Mouse (Mus musculus) embryonic facial prominence, embryonic 14.5 days (tissue): ENCODE data around the gene Thg1l. TPM values are rescaled to one million over a fixed set of nuclear protein-coding genes. Genes with fewer than 3 reads are reported as not detected.

ENCODE experiments used
- ATAC-seq: fragments of 200-750 bp; cut with Nextera tagmentation; 2 replicates; pipeline ENCODE4 v1.8.0; 2017; ENCODE audit warnings: low read depth, moderate number of reproducible peaks, moderate TSS enrichment
- DNase-seq: peaks from one replicate; pipeline ENCODE4 v3.0.0-alpha.2; 2015; ENCODE audit warnings: low spot score
- H3K27ac ChIP-seq: fragments of 300-500 bp; sonication (generic); replicated peaks from 2 replicates; pipeline ENCODE4 v1.5.1; 2014; ENCODE audit warnings: low read depth, mild to moderate bottlenecking, low read length, moderate library complexity
- H3K27me3 ChIP-seq: fragments of 300-500 bp; sonication (generic); replicated peaks from 2 replicates; pipeline ENCODE4 v1.6.1; 2014; ENCODE audit warnings: low read length; ENCODE audit not compliant: control insufficient read depth, insufficient read depth
- H3K36me3 ChIP-seq: fragments of 300-500 bp; sonication (generic); 2 replicates; pipeline ENCODE4 v1.6.1; 2014; ENCODE audit warnings: low read length, mixed read lengths; ENCODE audit not compliant: control insufficient read depth, insufficient read depth
- H3K4me1 ChIP-seq: fragments of 300-500 bp; sonication (generic); 2 replicates; pipeline ENCODE4 v1.6.1; 2014; ENCODE audit warnings: antibody characterized with exemption, low read length; ENCODE audit not compliant: control insufficient read depth, insufficient read depth
- H3K4me2 ChIP-seq: fragments of 300-500 bp; sonication (generic); 2 replicates; pipeline ENCODE4 v1.6.1; 2014; ENCODE audit warnings: low read depth, mild to moderate bottlenecking, low read length, moderate library complexity, mixed read lengths
- H3K4me3 ChIP-seq: fragments of 300-500 bp; sonication (generic); 2 replicates; pipeline ENCODE4 v1.5.1; 2014; ENCODE audit warnings: low read depth, mild to moderate bottlenecking, low read length
- H3K9ac ChIP-seq: fragments of 300-500 bp; sonication (generic); 2 replicates; pipeline ENCODE4 v1.6.1; 2014; ENCODE audit warnings: low read depth, mild to moderate bottlenecking, low read length, moderate library complexity, mixed read lengths
- H3K9me3 ChIP-seq: fragments of 300-500 bp; sonication (generic); 2 replicates; pipeline ENCODE4 v1.6.1; 2016; ENCODE audit warnings: low read length; ENCODE audit not compliant: control insufficient read depth
- WGBS: fragments of 180-500 bp; shearing (Covaris S2); extraction: QIAGEN DNeasy Blood & Tissue Kit; methylation state at CpG from one replicate; pipeline ENCODE4 v1.1.7; 2014; 5-methylcytosine and 5-hydroxymethylcytosine counted together
- polyA plus RNA-seq: library from polyadenylated mRNA; unstranded; fragments of >200 nt; fragmentation: Nextera tagmentation; extraction: Ambion mirVana; gene quantifications from 2 replicates; pipeline ENCODE4 v1.2.1, GENCODE M21; 2014

Thg1l gene
- polyA plus RNA-seq, 1 experiment from 2014 or later = 9.6 TPM

- Histone ChIP-seq H3K4me2 (peak overlapping the region; percentile 89), H3K36me3 (peaks cover 3% of the 10 kb centered on the region; the same call in 1 of the 2 replicates), H3K27ac (no peak overlapping the region), H3K9ac (peak overlapping the region; percentile 83; the same call in 1 of the 2 replicates), H3K27me3 (no peaks in the 10 kb centered on the region), H3K4me3 (peak overlapping the region; percentile 84), H3K4me1 (peaks cover 13% of the 10 kb centered on the region), H3K9me3 (no peaks in the 10 kb centered on the region)
- no peak for DNase-seq
- no peak for ATAC-seq
- 58% methylated on average over 7 of the region's 7 CpGs for WGBS
Measured at GRCm38 (mm10) chr11:45943108-45943705, 12.1 kb downstream of the Thg1l start.

- H3K9me3 ChIP-seq = no peaks in the 10 kb centered on the region
- H3K9ac ChIP-seq = no peak overlapping the region
- peaks cover 4% of the 10 kb centered on the region; the same call in 1 of the 2 replicates for H3K36me3 ChIP-seq
- WGBS = 88% methylated on average over 7 of the region's 7 CpGs
- no peak overlapping the region for H3K4me2 ChIP-seq
- no peak for DNase-seq
- no peaks in the 10 kb centered on the region for H3K27me3 ChIP-seq
- H3K4me3 ChIP-seq = no peak overlapping the region
- H3K27ac ChIP-seq = no peak overlapping the region
- H3K4me1 ChIP-seq = peaks cover 13% of the 10 kb centered on the region
- no peak for ATAC-seq
Measured at GRCm38 (mm10) chr11:45942281-45942680, 13.0 kb downstream of the Thg1l start.

- Histone ChIP-seq H3K4me3 (no peak overlapping the region), H3K4me2 (no peak overlapping the region), H3K36me3 (peaks cover 34% of the 10 kb centered on the region), H3K4me1 (peaks cover 12% of the 10 kb centered on the region), H3K27me3 (no peaks in the 10 kb centered on the region), H3K9ac (no peak overlapping the region), H3K9me3 (no peaks in the 10 kb centered on the region), H3K27ac (no peak overlapping the region)
- WGBS = 93% methylated on average over 8 of the region's 8 CpGs
- no peak for DNase-seq
- ATAC-seq = no peak
Measured at GRCm38 (mm10) chr11:45938917-45939316, 16.4 kb downstream of the Thg1l start.

DNA sequence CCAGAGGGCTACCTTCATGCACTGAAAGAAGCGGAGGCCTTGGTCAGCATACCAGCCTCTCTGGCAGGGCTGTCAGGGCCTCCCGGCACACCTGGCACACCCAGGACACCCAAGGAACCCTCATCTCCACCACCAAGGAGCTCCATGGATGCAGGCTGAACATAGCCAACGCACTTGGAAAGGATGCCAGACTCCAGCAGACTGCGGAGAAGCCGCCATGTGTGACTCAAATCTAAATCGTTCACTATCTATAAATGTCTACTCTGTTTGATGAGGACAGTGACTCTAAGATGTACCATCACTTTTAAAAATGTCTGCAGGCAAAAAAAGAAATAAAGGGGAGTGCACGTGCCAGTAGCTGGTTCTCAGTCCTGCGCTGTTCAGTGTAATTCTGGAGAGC, 17.8 kb downstream of the Thg1l start:
- Histone ChIP-seq H3K4me3 (no peak overlapping the region), H3K27ac (no peak overlapping the region), H3K4me1 (no peaks in the 10 kb centered on the region), H3K4me2 (no peak overlapping the region), H3K9me3 (no peaks in the 10 kb centered on the region), H3K9ac (no peak overlapping the region), H3K27me3 (no peaks in the 10 kb centered on the region), H3K36me3 (peaks cover 48% of the 10 kb centered on the region)
- no peak for ATAC-seq
- DNase-seq = no peak
- WGBS = 93% methylated on average over 8 of the region's 8 CpGs

- ATAC-seq (no peak), DNase-seq (no peak)
- H3K4me2 ChIP-seq = no peak overlapping the region
- no peaks in the 10 kb centered on the region for H3K27me3 ChIP-seq
- H3K4me1 ChIP-seq = no peaks in the 10 kb centered on the region
- peaks cover 50% of the 10 kb centered on the region for H3K36me3 ChIP-seq
- no peak overlapping the region for H3K4me3 ChIP-seq
- 90% methylated on average over 10 of the region's 10 CpGs for WGBS
- H3K9ac ChIP-seq = no peak overlapping the region
- H3K9me3 ChIP-seq = no peaks in the 10 kb centered on the region
- H3K27ac ChIP-seq = no peak overlapping the region
Measured at GRCm38 (mm10) chr11:45932771-45933170, 22.5 kb downstream of the Thg1l start.

DNA sequence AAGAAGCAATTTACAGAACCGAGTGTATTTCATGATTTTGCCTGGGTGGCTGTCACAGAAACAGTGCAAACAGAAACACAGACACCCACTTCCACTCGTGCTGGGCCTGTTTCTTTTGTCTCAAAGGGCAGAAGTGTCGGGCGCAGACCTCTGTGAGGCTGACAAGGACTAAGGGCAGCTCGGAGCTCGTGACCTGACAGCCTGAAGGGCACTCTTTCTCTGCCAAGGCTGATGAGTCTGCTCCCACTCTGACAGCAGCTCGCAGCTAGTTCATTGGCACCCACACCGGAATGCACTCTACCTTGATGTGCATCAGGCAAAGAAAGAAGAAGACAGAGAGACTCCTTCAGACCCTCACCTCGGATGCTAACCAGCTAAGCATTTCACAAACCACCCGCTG, 25.8 kb downstream of the Thg1l start:
- H3K9me3 ChIP-seq = no peaks in the 10 kb centered on the region
- no peak overlapping the region for H3K27ac ChIP-seq
- ATAC-seq (no peak), DNase-seq (no peak)
- H3K36me3 ChIP-seq = peaks cover 20% of the 10 kb centered on the region
- WGBS = 88% methylated on average over 10 of the region's 10 CpGs
- H3K27me3 ChIP-seq = no peaks in the 10 kb centered on the region
- no peak overlapping the region for H3K9ac ChIP-seq
- no peaks in the 10 kb centered on the region for H3K4me1 ChIP-seq
- no peak overlapping the region for H3K4me2 ChIP-seq
- no peak overlapping the region for H3K4me3 ChIP-seq

DNA sequence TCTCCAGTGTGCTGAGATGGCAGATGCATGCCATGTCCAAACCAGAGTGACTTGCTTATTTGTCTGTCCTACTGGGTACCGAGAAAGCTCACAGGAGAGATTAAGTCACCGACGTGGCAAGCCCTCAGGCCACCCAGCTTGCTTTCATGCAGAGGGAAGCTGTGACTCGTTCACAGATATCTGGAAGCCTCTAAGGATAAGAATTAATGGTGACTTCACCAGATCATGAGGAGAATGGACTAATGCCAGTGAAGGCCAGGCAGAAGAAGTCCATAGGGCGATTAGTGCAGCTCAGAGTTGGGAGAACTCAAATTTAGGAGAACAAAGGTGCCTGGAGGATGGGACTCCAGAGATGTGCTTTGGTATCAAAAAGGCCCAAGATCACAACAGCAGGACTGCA, 27.8 kb downstream of the Thg1l start:
- no peaks in the 10 kb centered on the region for H3K27me3 ChIP-seq
- 55% methylated on average over 5 of the region's 5 CpGs for WGBS
- H3K4me3 ChIP-seq = no peak overlapping the region
- H3K4me1 ChIP-seq = no peaks in the 10 kb centered on the region
- 0 out of 2 replicates have a peak, but pooled peaks cover 2% of the 10 kb centered on the region for H3K36me3 ChIP-seq
- no peak overlapping the region for H3K4me2 ChIP-seq
- ATAC-seq (no peak), DNase-seq (no peak)
- H3K27ac ChIP-seq = no peak overlapping the region
- H3K9ac ChIP-seq = no peak overlapping the region
- no peaks in the 10 kb centered on the region for H3K9me3 ChIP-seq

- ATAC-seq = peak; percentile 92
- Histone ChIP-seq H3K4me2 (peak overlapping the region; percentile 63), H3K4me3 (peak overlapping the region; percentile 45), H3K27ac (no peak overlapping the region; the same call in 1 of the 2 replicates), H3K27me3 (no peaks in the 10 kb centered on the region), H3K9ac (peak overlapping the region; percentile 63), H3K36me3 (no peaks in the 10 kb centered on the region), H3K9me3 (no peaks in the 10 kb centered on the region), H3K4me1 (no peaks in the 10 kb centered on the region)
- peak; percentile 94 for DNase-seq
- under 1% methylated on average over 9 of the region's 9 CpGs for WGBS
Measured at GRCm38 (mm10) chr11:45926640-45927082, 28.6 kb downstream of the Thg1l start.

DNA sequence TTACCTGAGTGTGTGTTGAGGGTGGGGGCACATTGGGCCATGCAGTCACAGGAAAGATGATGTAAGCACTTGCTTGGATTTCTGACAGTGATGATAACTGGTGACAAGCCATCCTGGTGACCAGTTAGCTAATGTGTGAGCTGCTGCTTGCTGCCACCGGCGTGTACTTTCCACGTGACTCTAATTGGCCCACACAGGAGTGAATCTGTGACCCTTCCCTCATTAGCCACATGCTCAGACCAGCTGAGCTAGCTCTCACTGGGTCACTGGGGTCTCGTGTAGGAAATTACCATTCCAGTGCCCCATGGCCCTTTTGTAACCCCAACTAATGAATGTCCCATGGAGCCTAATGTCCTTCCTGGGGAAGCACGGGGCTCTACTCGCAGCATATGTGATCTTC, 29.9 kb downstream of the Thg1l start:
- Histone ChIP-seq H3K9ac (no peak overlapping the region), H3K36me3 (no peaks in the 10 kb centered on the region), H3K27ac (no peak overlapping the region), H3K4me3 (no peak overlapping the region), H3K4me1 (0 out of 2 replicates have a peak, but pooled peaks cover 4% of the 10 kb centered on the region), H3K27me3 (no peaks in the 10 kb centered on the region), H3K9me3 (no peaks in the 10 kb centered on the region), H3K4me2 (no peak overlapping the region)
- 47% methylated on average over 6 of the region's 6 CpGs for WGBS
- ATAC-seq (peak; percentile 21; the same call in 1 of the 2 replicates), DNase-seq (peak; percentile 20)
